Mouse (Mus musculus) right cerebral cortex, adult 2 months (tissue): ENCODE data around the gene Carmil1.
A peak's percentile ranks its signal among the peaks of the same experiment; 100 is the strongest.

ENCODE experiments used
- DNase-seq, 2 experiments: peaks; one replicate each; pipeline ENCODE4 v3.0.0; 2021 to 2022; ENCODE audit warnings: low spot score in 2 of 2

Carmil1 gene

GRCm38 (mm10) chr13:24220441-24220970 lies 60.1 kb downstream of the Carmil1 start:
- DNase-seq = no peak

- no peak for DNase-seq
Measured at GRCm38 (mm10) chr13:24211229-24211628, 69.4 kb downstream of the Carmil1 start.

- DNase-seq = no peak
Measured at GRCm38 (mm10) chr13:24206097-24206496, 74.5 kb downstream of the Carmil1 start.

GRCm38 (mm10) chr13:24202314-24202713 lies 78.3 kb downstream of the Carmil1 start:
- DNase-seq = no peak

GRCm38 (mm10) chr13:24199861-24200543 lies 80.6 kb downstream of the Carmil1 start:
- peak; percentile 39 to 43 for DNase-seq

- no peak for DNase-seq
Measured at GRCm38 (mm10) chr13:24198396-24198924, 82.1 kb downstream of the Carmil1 start.

- no peak for DNase-seq
Measured at GRCm38 (mm10) chr13:24195371-24195770, 85.2 kb downstream of the Carmil1 start.

GRCm38 (mm10) chr13:24194018-24194417 lies 86.6 kb downstream of the Carmil1 start:
- no peak for DNase-seq

- no peak for DNase-seq
Measured at GRCm38 (mm10) chr13:24190875-24191663, 89.5 kb downstream of the Carmil1 start.

GRCm38 (mm10) chr13:24187026-24187425 lies 93.6 kb downstream of the Carmil1 start:
- no peak for DNase-seq

GRCm38 (mm10) chr13:24185641-24186040 lies 95.0 kb downstream of the Carmil1 start:
- DNase-seq = no peak

- no peak for DNase-seq
Measured at GRCm38 (mm10) chr13:24182878-24183277, 97.7 kb downstream of the Carmil1 start.

GRCm38 (mm10) chr13:24179538-24179937 lies 101.1 kb downstream of the Carmil1 start:
- DNase-seq = no peak

GRCm38 (mm10) chr13:24177600-24177999 lies 103.0 kb downstream of the Carmil1 start:
- DNase-seq = no peak

GRCm38 (mm10) chr13:24176835-24177234 lies 103.8 kb downstream of the Carmil1 start:
- DNase-seq = no peak

- no peak for DNase-seq
Measured at GRCm38 (mm10) chr13:24169658-24170057, 110.9 kb downstream of the Carmil1 start.

GRCm38 (mm10) chr13:24163368-24163767 lies 117.2 kb downstream of the Carmil1 start:
- DNase-seq = peak in 1 of 2 experiments; percentile 17

GRCm38 (mm10) chr13:24161105-24161504 lies 119.5 kb downstream of the Carmil1 start:
- DNase-seq = no peak

GRCm38 (mm10) chr13:24159972-24160371 lies 120.6 kb downstream of the Carmil1 start:
- DNase-seq = no peak

GRCm38 (mm10) chr13:24159190-24159965 lies 121.2 kb downstream of the Carmil1 start:
- no peak for DNase-seq

- DNase-seq = no peak
Measured at GRCm38 (mm10) chr13:24157560-24158011, 123.0 kb downstream of the Carmil1 start.

GRCm38 (mm10) chr13:24155190-24155589 lies 125.4 kb downstream of the Carmil1 start:
- DNase-seq = no peak
